Mouse (Mus musculus) MEL (cell line): ENCODE results near the gene Ccser1. TPM values are rescaled to one million over a fixed set of nuclear protein-coding genes. Genes with fewer than 3 reads are reported as not detected.

Experiments used
- DNase-seq: peaks from one replicate; pipeline ENCODE4 v3.0.0; 2011; ENCODE audit warnings: low read depth, low spot score
- H3K27ac ChIP-seq: 2 replicates; pipeline ENCODE4 v1.5.1; 2012; ENCODE audit warnings: low read depth, mild to moderate bottlenecking, control low read depth, low read length, moderate library complexity; ENCODE audit not compliant: control insufficient read depth
- H3K27me3 ChIP-seq, 2 experiments: fragments of 150-350 bp in 1 of 2; sonication (generic) in 1 of 2; 2 replicates each; pipeline ENCODE4 v1.6.1; 2012; ENCODE audit warnings: low read length in 2 of 2, mild to moderate bottlenecking in 2 of 2, improper control_type of control experiment in 1 of 2, moderate library complexity in 1 of 2; ENCODE audit not compliant: insufficient read depth in 2 of 2, control insufficient read depth in 1 of 2
- H3K36me3 ChIP-seq, 2 experiments: 2 replicates each; pipeline ENCODE4 v1.6.1; 2012 to 2014; ENCODE audit warnings: low read length in 2 of 2, improper control_type of control experiment in 1 of 2, inconsistent platforms in 1 of 2, mild to moderate bottlenecking in 1 of 2; ENCODE audit not compliant: insufficient read depth in 2 of 2, control insufficient read depth in 1 of 2
- H3K4me1 ChIP-seq, 2 experiments: fragments of 150-350 bp in 1 of 2; sonication (generic) in 1 of 2; 2 replicates each; pipeline ENCODE4 v1.6.1; 2012; ENCODE audit warnings: low read length in 2 of 2, improper control_type of control experiment in 1 of 2, mild to moderate bottlenecking in 1 of 2; ENCODE audit not compliant: insufficient read depth in 2 of 2, control insufficient read depth in 1 of 2
- H3K4me3 ChIP-seq, 2 experiments: fragments of 150-350 bp in 1 of 2; sonication (generic) in 1 of 2; 2 replicates each; pipeline ENCODE4 v1.5.1; 2012; ENCODE audit warnings: low read depth in 2 of 2, low read length in 2 of 2, mild to moderate bottlenecking in 2 of 2, moderate library complexity in 2 of 2, control low read depth in 1 of 2, improper control_type of control experiment in 1 of 2; ENCODE audit not compliant: control insufficient read depth in 1 of 2, insufficient read depth in 1 of 2
- H3K79me2 ChIP-seq: 2 replicates; pipeline ENCODE4 v1.6.1; 2012; ENCODE audit warnings: mild to moderate bottlenecking, low read length, moderate library complexity; ENCODE audit not compliant: control insufficient read depth, poor library complexity, insufficient read depth
- H3K9ac ChIP-seq: 2 replicates; pipeline ENCODE4 v1.6.1; 2012; ENCODE audit warnings: low read depth, mild to moderate bottlenecking, control low read depth, low read length, moderate library complexity; ENCODE audit not compliant: control insufficient read depth, poor library complexity, severe bottlenecking
- H3K9me3 ChIP-seq: fragments of 150-350 bp; sonication (generic); replicated peaks from 2 replicates; pipeline ENCODE4 v1.6.1; 2012; ENCODE audit warnings: mild to moderate bottlenecking, low read length, improper control_type of control experiment, moderate library complexity; ENCODE audit not compliant: insufficient read depth
- BHLHE40 ChIP-seq: IDR thresholded peaks from 2 replicates; pipeline ENCODE4 v1.6.1; 2012; ENCODE audit warnings: low read depth, mild to moderate bottlenecking, inconsistent platforms, low read length, improper control_type of control experiment, borderline replicate concordance
- CHD1 ChIP-seq: IDR thresholded peaks from 2 replicates; pipeline ENCODE4 v1.6.1; 2012; ENCODE audit warnings: low read depth, mild to moderate bottlenecking, inconsistent platforms, low read length, improper control_type of control experiment
- E2F4 ChIP-seq: IDR thresholded peaks from 2 replicates; pipeline ENCODE4 v1.6.1; 2011; ENCODE audit warnings: low read depth, low read length, improper control_type of control experiment, borderline replicate concordance
- EP300 ChIP-seq, 2 experiments: IDR thresholded peaks; 2 replicates each; pipeline ENCODE4 v1.6.1; 2011; ENCODE audit warnings: improper control_type of control experiment in 2 of 2, low read length in 2 of 2, low read depth in 1 of 2, mild to moderate bottlenecking in 1 of 2
- ETS1 ChIP-seq: IDR thresholded peaks from 2 replicates; pipeline ENCODE4 v1.6.1; 2012; ENCODE audit warnings: low read depth, mild to moderate bottlenecking, inconsistent platforms, low read length, improper control_type of control experiment, moderate library complexity
- HCFC1 ChIP-seq: IDR thresholded peaks from 2 replicates; pipeline ENCODE4 v1.6.1; 2012; ENCODE audit warnings: low read depth, mild to moderate bottlenecking, inconsistent platforms, low read length, improper control_type of control experiment, moderate library complexity
- MAX ChIP-seq: IDR thresholded peaks from 2 replicates; pipeline ENCODE4 v1.6.1; 2011; ENCODE audit warnings: low read length, improper control_type of control experiment
- MAZ ChIP-seq: IDR thresholded peaks from 2 replicates; pipeline ENCODE4 v1.6.1; 2012; ENCODE audit warnings: low read depth, mild to moderate bottlenecking, inconsistent platforms, low read length, improper control_type of control experiment
- MXI1 ChIP-seq: IDR thresholded peaks from 2 replicates; pipeline ENCODE4 v1.6.1; 2011; ENCODE audit warnings: mild to moderate bottlenecking, low read depth, low read length, improper control_type of control experiment
- MYB ChIP-seq: IDR thresholded peaks from 2 replicates; pipeline ENCODE4 v1.6.1; 2011; ENCODE audit warnings: mild to moderate bottlenecking, low read depth, low read length, improper control_type of control experiment
- POLR2A ChIP-seq, 2 experiments: IDR thresholded peaks; 2 replicates each; pipeline ENCODE4 v1.6.1; 2011 to 2012; ENCODE audit warnings: low read length in 2 of 2, mild to moderate bottlenecking in 2 of 2, control low read depth in 1 of 2, improper control_type of control experiment in 1 of 2, low read depth in 1 of 2, moderate library complexity in 1 of 2; ENCODE audit not compliant: control insufficient read depth in 1 of 2, insufficient read depth in 1 of 2, poor library complexity in 1 of 2
- POLR2AphosphoS5 ChIP-seq: IDR thresholded peaks from 2 replicates; pipeline ENCODE4 v1.6.1; 2012; ENCODE audit warnings: low read depth, borderline replicate concordance, mild to moderate bottlenecking, inconsistent platforms, low read length, moderate library complexity, mixed read lengths
- RAD21 ChIP-seq: IDR thresholded peaks from 2 replicates; pipeline ENCODE4 v1.6.1; 2011; ENCODE audit warnings: mild to moderate bottlenecking, low read depth, low read length, improper control_type of control experiment
- RCOR1 ChIP-seq: IDR thresholded peaks from 2 replicates; pipeline ENCODE4 v1.6.1; 2012; ENCODE audit warnings: low read depth, mild to moderate bottlenecking, inconsistent platforms, low read length, improper control_type of control experiment
- SMC3 ChIP-seq: IDR thresholded peaks from 2 replicates; pipeline ENCODE4 v1.6.1; 2011; ENCODE audit warnings: low read depth, low read length, improper control_type of control experiment
- TAL1 ChIP-seq: IDR thresholded peaks from 2 replicates; pipeline ENCODE4 v1.6.1; 2012; ENCODE audit warnings: mild to moderate bottlenecking, inconsistent platforms, low read length, moderate library complexity, mixed read lengths
- UBTF ChIP-seq: IDR thresholded peaks from 2 replicates; pipeline ENCODE4 v1.6.1; 2012; ENCODE audit warnings: low read depth, mild to moderate bottlenecking, inconsistent platforms, low read length, improper control_type of control experiment, moderate library complexity, borderline replicate concordance; ENCODE audit not compliant: insufficient read depth
- USF1 ChIP-seq: IDR thresholded peaks from 2 replicates; pipeline ENCODE4 v1.6.1; 2014; ENCODE audit warnings: low read depth, mild to moderate bottlenecking, inconsistent platforms, low read length, improper control_type of control experiment, moderate library complexity
- USF2 ChIP-seq, 2 experiments: IDR thresholded peaks; 2 replicates each; pipeline ENCODE4 v1.6.1; 2011 to 2012; ENCODE audit warnings: improper control_type of control experiment in 2 of 2, low read length in 2 of 2, borderline replicate concordance in 1 of 2, inconsistent platforms in 1 of 2, low read depth in 1 of 2, mild to moderate bottlenecking in 1 of 2; ENCODE audit not compliant: insufficient read depth in 1 of 2
- ZKSCAN1 ChIP-seq: IDR thresholded peaks from 2 replicates; pipeline ENCODE4 v1.6.1; 2012; ENCODE audit warnings: low read depth, mild to moderate bottlenecking, inconsistent platforms, low read length, improper control_type of control experiment, moderate library complexity
- ZMIZ1 ChIP-seq: IDR thresholded peaks from 2 replicates; pipeline ENCODE4 v1.6.1; 2012; ENCODE audit warnings: low read depth, mild to moderate bottlenecking, inconsistent platforms, low read length, improper control_type of control experiment, moderate library complexity
- polyA plus RNA-seq, 2 experiments: library from polyadenylated mRNA; stranded (reverse) in 1 of 2; unstranded in 1 of 2; fragments of >175 nt in 1 of 2; fragments of >200 nt in 1 of 2; gene quantifications; 2 replicates each; pipeline versions ENCODE4 v1.2.1 to v1.2.4; 2012; ENCODE audit warnings: low replicate concordance in 2 of 2, low read depth in 1 of 2; ENCODE audit not compliant: insufficient read length in 2 of 2, insufficient read depth in 1 of 2, missing spikeins in 1 of 2
- total RNA-seq: library from RNA; depleted of rRNA; stranded (reverse); fragments of 300-350 nt; gene quantifications from 2 replicates; pipeline ENCODE4 v1.2.3, GENCODE M21; 2012

Gene Ccser1
- total and polyA plus RNA-seq, 3 experiments, result not detected

GRCm38 (mm10) chr6:61322328-61322727 lies 142.2 kb downstream of the Ccser1 start:
- no peak for DNase-seq
- H3K27me3 ChIP-seq, result no peaks in the 10 kb centered on the region
- no peaks in the 10 kb centered on the region for H3K9me3 ChIP-seq
- no peaks in the 10 kb centered on the region for H3K79me2 ChIP-seq
- H3K9ac ChIP-seq, result no peak overlapping the region
- TF ChIP-seq POLR2AphosphoS5 (no peak), HCFC1 (no peak), RAD21 (no peak), CHD1 (no peak), MAZ (no peak), BHLHE40 (no peak), UBTF (no peak), ZKSCAN1 (no peak), ETS1 (no peak), POLR2A (IDR thresholded peaks at IDR 0.05; ENCODE audit: control insufficient read depth in 1 of 2, insufficient read depth in 1 of 2, low read depth in 1 of 2, low read length in 2 of 2, poor library complexity in 1 of 2) (no peak)
- TF ChIP-seq, all 39 proteins: peak for 0
- no peak overlapping the region for H3K27ac ChIP-seq
- H3K4me3 ChIP-seq, result no peak overlapping the region
- no peaks in the 10 kb centered on the region for H3K36me3 ChIP-seq
- H3K4me1 ChIP-seq, result no peaks in the 10 kb centered on the region

GRCm38 (mm10) chr6:61326131-61326530 lies 146.0 kb downstream of the Ccser1 start:
- DNase-seq, result no peak
- no peaks in the 10 kb centered on the region for H3K9me3 ChIP-seq
- H3K27ac ChIP-seq, result no peak overlapping the region
- H3K36me3 ChIP-seq, result no peaks in the 10 kb centered on the region
- H3K4me1 ChIP-seq, result no peaks in the 10 kb centered on the region
- TF ChIP-seq MYB (no peak), BHLHE40 (no peak), POLR2A (IDR thresholded peaks at IDR 0.05; ENCODE audit: control insufficient read depth in 1 of 2, insufficient read depth in 1 of 2, low read depth in 1 of 2, low read length in 2 of 2, poor library complexity in 1 of 2) (no peak), MXI1 (no peak), HCFC1 (no peak), EP300 (IDR thresholded peaks at IDR 0.05; ENCODE audit: low read depth in 1 of 2, low read length in 2 of 2) (no peak), RAD21 (no peak), E2F4 (no peak), USF1 (no peak), TAL1 (no peak), ZMIZ1 (no peak), RCOR1 (no peak), USF2 (IDR thresholded peaks at IDR 0.05; ENCODE audit: borderline replicate concordance in 1 of 2, insufficient read depth in 1 of 2, low read depth in 1 of 2, low read length in 2 of 2) (no peak), MAZ (no peak), MAX (no peak), SMC3 (no peak)
- no peaks in the 10 kb centered on the region for H3K27me3 ChIP-seq
- H3K9ac ChIP-seq, result no peak overlapping the region
- H3K4me3 ChIP-seq, result no peak overlapping the region
- H3K79me2 ChIP-seq, result no peaks in the 10 kb centered on the region
